Mouse (Mus musculus) forebrain, postnatal 0 days (tissue): ENCODE measurements around the gene Olfr780. TPM values are rescaled to one million over a fixed set of nuclear protein-coding genes. Genes with fewer than 3 reads are reported as not detected.

Experiments
- ATAC-seq: fragments of 200-750 bp; cut with Nextera tagmentation; 2 replicates; pipeline ENCODE4 v1.8.0; 2017; ENCODE audit warnings: mild to moderate bottlenecking, moderate library complexity
- DNase-seq: peaks from one replicate; pipeline ENCODE4 v3.0.0-alpha.2; 2015
- H3K27ac ChIP-seq: fragments of 300-500 bp; sonication (generic); 2 replicates; pipeline ENCODE4 v1.5.1; 2014; ENCODE audit warnings: low read depth, mild to moderate bottlenecking, antibody characterized with exemption, low read length, moderate library complexity, mixed read lengths
- H3K27me3 ChIP-seq: fragments of 300-500 bp; sonication (generic); 2 replicates; pipeline ENCODE4 v1.6.1; 2014; ENCODE audit warnings: mild to moderate bottlenecking, low read length, mixed read lengths; ENCODE audit not compliant: insufficient read depth
- H3K36me3 ChIP-seq: fragments of 300-500 bp; sonication (generic); 2 replicates; pipeline ENCODE4 v1.6.1; 2014; ENCODE audit warnings: mild to moderate bottlenecking, moderate library complexity; ENCODE audit not compliant: insufficient read depth
- H3K4me1 ChIP-seq: fragments of 300-500 bp; sonication (generic); 2 replicates; pipeline ENCODE4 v1.6.1; 2014; ENCODE audit warnings: antibody characterized with exemption; ENCODE audit not compliant: insufficient read depth
- H3K4me2 ChIP-seq: fragments of 300-500 bp; sonication (generic); 2 replicates; pipeline ENCODE4 v1.6.1; 2014; ENCODE audit warnings: low read depth, mild to moderate bottlenecking, moderate library complexity
- H3K4me3 ChIP-seq: fragments of 300-500 bp; sonication (generic); 2 replicates; pipeline ENCODE4 v1.5.1; 2014; ENCODE audit warnings: low read depth, low read length, mixed read lengths
- H3K9ac ChIP-seq: fragments of 300-500 bp; sonication (generic); 2 replicates; pipeline ENCODE4 v1.6.1; 2014; ENCODE audit warnings: mild to moderate bottlenecking
- H3K9me3 ChIP-seq: fragments of 300-500 bp; sonication (generic); 2 replicates; pipeline ENCODE4 v1.6.1; 2016; ENCODE audit warnings: low read length
- CTCF ChIP-seq: sonication (generic); IDR thresholded peaks from 2 replicates; pipeline ENCODE4 v1.5.1; 2016; ENCODE audit warnings: antibody characterized with exemption, control low read depth, low read depth
- WGBS: fragments of 180-500 bp; shearing (Covaris S2); extraction: QIAGEN DNeasy Blood & Tissue Kit; methylation state at CpG from one replicate; pipeline ENCODE4 v1.1.7; 2014; 5-methylcytosine and 5-hydroxymethylcytosine counted together
- polyA plus RNA-seq: library from polyadenylated mRNA; unstranded; fragments of >200 nt; fragmentation: Nextera tagmentation; extraction: Ambion mirVana; gene quantifications from 2 replicates; pipeline ENCODE4 v1.2.1, GENCODE M21; 2015
- total RNA-seq: library from RNA; depleted of rRNA; stranded (reverse); fragments of >200 nt; gene quantifications from 2 replicates; pipeline ENCODE4 v1.2.3, GENCODE M21; 2014; rRNA removed

Gene Olfr780
- total and polyA plus RNA-seq, 2 experiments from 2014 or later, result not detected

DNA sequence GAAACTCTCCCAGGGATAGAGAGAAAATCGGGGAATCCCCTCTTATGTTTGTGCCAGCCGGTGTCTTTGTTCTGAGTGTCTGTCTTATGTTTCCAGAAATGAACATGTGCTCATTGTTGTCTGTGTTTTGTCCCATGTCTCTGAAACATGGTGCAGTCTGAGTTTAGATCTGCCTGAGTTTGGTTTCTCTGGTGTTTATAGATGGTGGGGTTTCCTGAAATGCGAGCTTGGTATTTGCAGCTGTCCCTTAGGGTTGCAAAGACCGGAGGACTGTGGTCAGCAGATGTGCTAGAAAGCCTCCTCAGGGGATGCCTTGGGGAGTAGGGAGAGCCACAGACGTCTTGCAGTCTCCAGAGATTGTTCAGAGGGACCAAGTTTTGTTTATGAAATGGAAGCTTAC lies 39.4 kb downstream of the Olfr780 start:
- Histone ChIP-seq H3K9ac (no peak overlapping the region), H3K36me3 (no peaks in the 10 kb centered on the region), H3K9me3 (no peaks in the 10 kb centered on the region), H3K27me3 (no peaks in the 10 kb centered on the region), H3K4me1 (no peaks in the 10 kb centered on the region), H3K27ac (no peak overlapping the region), H3K4me2 (no peak overlapping the region), H3K4me3 (no peak overlapping the region)
- TF ChIP-seq CTCF, result no peak
- WGBS, result 81% methylated on average over 5 of the region's 5 CpGs
- ATAC-seq (no peak), DNase-seq (no peak)

Other genes starting within 250 kb of the Olfr780 start
- not detected in 2 replicates for gene Olfr766-ps1, start 249.1 kb upstream of the Olfr780 start, total RNA-seq
- not detected in 2 replicates for gene Olfr766-ps1, start 249.1 kb upstream of the Olfr780 start, polyA plus RNA-seq
- gene Olfr767, start 235.2 kb upstream of the Olfr780 start, total RNA-seq, result not detected in 2 replicates
- gene Olfr767, start 235.2 kb upstream of the Olfr780 start, polyA plus RNA-seq, result not detected in 2 replicates
- gene Olfr768, start 218.7 kb upstream of the Olfr780 start, total RNA-seq, result not detected in 2 replicates
- not detected in 2 replicates for gene Olfr768, start 218.7 kb upstream of the Olfr780 start, polyA plus RNA-seq
- not detected in 2 replicates for gene Olfr769, start 200.3 kb upstream of the Olfr780 start, total RNA-seq
- not detected in 2 replicates for gene Olfr769, start 200.3 kb upstream of the Olfr780 start, polyA plus RNA-seq
- not detected in 2 replicates for gene Olfr770, start 179.1 kb upstream of the Olfr780 start, total RNA-seq
- gene Olfr770, start 179.1 kb upstream of the Olfr780 start, polyA plus RNA-seq, result not detected in 2 replicates
- not detected in 2 replicates for gene Olfr771, start 153.4 kb upstream of the Olfr780 start, total RNA-seq
- gene Olfr771, start 153.4 kb upstream of the Olfr780 start, polyA plus RNA-seq, result not detected in 2 replicates
- not detected in 2 replicates for gene Olfr772, start 140.2 kb upstream of the Olfr780 start, total RNA-seq
- gene Olfr772, start 140.2 kb upstream of the Olfr780 start, polyA plus RNA-seq, result not detected in 2 replicates
- not detected in 2 replicates for gene Olfr773, start 130.7 kb upstream of the Olfr780 start, total RNA-seq
- gene Olfr773, start 130.7 kb upstream of the Olfr780 start, polyA plus RNA-seq, result not detected in 2 replicates
- not detected in 2 replicates for gene Olfr774, start 81.9 kb upstream of the Olfr780 start, total RNA-seq
- not detected in 2 replicates for gene Olfr774, start 81.9 kb upstream of the Olfr780 start, polyA plus RNA-seq
- gene Olfr775, start 69.7 kb upstream of the Olfr780 start, total RNA-seq, result not detected in 2 replicates
- not detected in 2 replicates for gene Olfr775, start 69.7 kb upstream of the Olfr780 start, polyA plus RNA-seq
- not detected in 2 replicates for gene Olfr776, start 59.0 kb upstream of the Olfr780 start, total RNA-seq
- gene Olfr776, start 59.0 kb upstream of the Olfr780 start, polyA plus RNA-seq, result not detected in 2 replicates
- gene Olfr777, start 46.6 kb upstream of the Olfr780 start, total RNA-seq, result not detected in 2 replicates
- not detected in 2 replicates for gene Olfr777, start 46.6 kb upstream of the Olfr780 start, polyA plus RNA-seq
- not detected in 2 replicates for gene Olfr781, start 10.7 kb downstream of the Olfr780 start, total RNA-seq
- not detected in 2 replicates for gene Olfr781, start 10.7 kb downstream of the Olfr780 start, polyA plus RNA-seq
- not detected in 2 replicates for gene Olfr782, start 30.7 kb downstream of the Olfr780 start, total RNA-seq
- not detected in 2 replicates for gene Olfr782, start 30.7 kb downstream of the Olfr780 start, polyA plus RNA-seq
- 0.43 and 0.46 TPM in 2 replicates for gene Olfr784, start 66.0 kb downstream of the Olfr780 start, total RNA-seq
- gene Olfr784, start 66.0 kb downstream of the Olfr780 start, polyA plus RNA-seq, result 0.05 and 0.06 TPM in 2 replicates
- not detected in 2 replicates for gene Olfr785, start 87.3 kb downstream of the Olfr780 start, total RNA-seq
- gene Olfr785, start 87.3 kb downstream of the Olfr780 start, polyA plus RNA-seq, result not detected in 2 replicates
- gene Olfr786, start 109.2 kb downstream of the Olfr780 start, total RNA-seq, result not detected in 2 replicates
- gene Olfr786, start 109.2 kb downstream of the Olfr780 start, polyA plus RNA-seq, result not detected in 2 replicates
- not detected in 2 replicates for gene Olfr787, start 143.7 kb downstream of the Olfr780 start, total RNA-seq
- gene Olfr787, start 143.7 kb downstream of the Olfr780 start, polyA plus RNA-seq, result not detected in 2 replicates
- gene Olfr788, start 152.9 kb downstream of the Olfr780 start, total RNA-seq, result not detected in 2 replicates
- gene Olfr788, start 152.9 kb downstream of the Olfr780 start, polyA plus RNA-seq, result not detected in 2 replicates
- not detected in 2 replicates for gene Olfr789, start 166.6 kb downstream of the Olfr780 start, total RNA-seq
- gene Olfr789, start 166.6 kb downstream of the Olfr780 start, polyA plus RNA-seq, result not detected in 2 replicates
- not detected in 2 replicates for gene Olfr790, start 180.4 kb downstream of the Olfr780 start, total RNA-seq
- not detected in 2 replicates for gene Olfr790, start 180.4 kb downstream of the Olfr780 start, polyA plus RNA-seq
- not detected in 2 replicates for gene Olfr791, start 203.7 kb downstream of the Olfr780 start, total RNA-seq
- gene Olfr791, start 203.7 kb downstream of the Olfr780 start, polyA plus RNA-seq, result not detected in 2 replicates
- gene Olfr792, start 221.0 kb downstream of the Olfr780 start, total RNA-seq, result not detected in 2 replicates
- not detected in 2 replicates for gene Olfr792, start 221.0 kb downstream of the Olfr780 start, polyA plus RNA-seq
- 0.15 TPM in 1 of 2 replicates, not detected in the other for gene Olfr794, start 249.5 kb downstream of the Olfr780 start, total RNA-seq
- not detected in 2 replicates for gene Olfr794, start 249.5 kb downstream of the Olfr780 start, polyA plus RNA-seq